Mouse (Mus musculus) small intestine, adult 2 months (tissue): ENCODE data around the gene Olfr221.

Experiments
- CTCF ChIP-seq: fragments of 200-500 bp; IDR thresholded peaks from 2 replicates; pipeline ENCODE4 v1.5.1; 2012; ENCODE audit warnings: low read depth, mild to moderate bottlenecking, control low read depth, inconsistent platforms, low read length, moderate library complexity, mixed read lengths; ENCODE audit not compliant: insufficient replicate concordance, insufficient read length; ENCODE audit errors: extremely low read depth
- POLR2A ChIP-seq: fragments of 200-500 bp; IDR thresholded peaks from 2 replicates; pipeline ENCODE4 v1.6.1; 2012; ENCODE audit warnings: low read depth, mild to moderate bottlenecking, control low read depth, inconsistent platforms, low read length, moderate library complexity

GRCm38 (mm10) chr14:52006241-52006640 lies 36.0 kb downstream of the Olfr221 start:
- TF ChIP-seq POLR2A: no peak
- TF ChIP-seq CTCF: peak; percentile 8; the same call in 1 of the 2 replicates
